In the genomic region with DNA sequence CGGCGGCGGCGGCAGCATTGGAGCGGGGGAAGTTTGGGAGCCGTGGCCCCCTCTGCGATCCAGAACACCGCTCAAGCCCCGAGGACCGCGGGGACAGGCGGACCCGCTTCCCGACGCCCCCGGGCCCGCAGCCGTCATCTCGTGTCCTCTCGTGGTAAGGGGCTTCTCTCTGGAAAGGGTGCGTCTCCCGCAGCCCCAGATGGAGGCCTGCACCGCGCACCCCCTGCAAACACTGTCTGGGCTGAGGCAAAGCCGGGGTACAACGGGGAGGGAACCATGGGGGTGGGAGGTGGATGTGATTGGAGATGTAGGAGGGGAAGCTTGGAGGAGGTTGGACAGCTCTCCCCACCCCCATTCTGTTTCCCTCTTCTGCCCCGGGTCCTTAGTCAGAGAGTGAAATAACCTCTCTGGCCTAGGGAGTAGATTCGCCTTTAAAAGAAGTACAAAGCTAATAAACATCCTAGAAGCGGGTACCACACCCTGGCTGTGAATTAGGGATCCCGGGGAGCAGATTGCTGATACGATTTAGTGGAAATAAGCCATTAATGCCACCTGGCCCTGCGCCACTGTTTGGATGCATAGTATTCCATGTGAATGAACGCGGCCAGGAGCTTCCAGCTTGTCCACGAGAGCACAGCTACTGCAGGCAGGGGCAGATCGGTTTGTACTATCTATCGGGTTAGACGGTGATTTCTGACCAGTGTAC, we compare ENCODE assay signal across 8 mouse cellular contexts. TPM values are rescaled to one million over a fixed set of nuclear protein-coding genes. Genes with fewer than 3 reads are reported as not detected.
DNase-seq lines count a peak whose midpoint lies in the region; ATAC-seq and TF ChIP-seq lines count a peak whose summit lies in the region.

No protein-coding gene starts in this region.

- no peaks in the 10 kb centered on the region; the same call in 1 of the 2 replicates for H3K4me1 ChIP-seq in heart, adult 2 months (ENCODE audit: control insufficient read depth, insufficient read depth, low read length)
- H3K4me1 ChIP-seq in brown adipose tissue, adult 24 weeks (ENCODE audit: control insufficient read depth, insufficient read depth, insufficient read length, low read length) = peaks cover 2% of the 10 kb centered on the region; the same call in 1 of the 2 replicates
- peaks cover 26% of the 10 kb centered on the region for H3K4me1 ChIP-seq in forebrain, embryonic 15.5 days
- H3K4me1 ChIP-seq in hindbrain, embryonic 16.5 days (ENCODE audit: control insufficient read depth, insufficient read depth, low read depth, low read length) = peaks cover 13% of the 10 kb centered on the region
- H3K4me1 ChIP-seq in small intestine, adult 2 months (ENCODE audit: control insufficient read depth, insufficient read depth, insufficient read length, low read length) = peaks cover 2% of the 10 kb centered on the region

- TF ChIP-seq CTCF in heart, adult 2 months (IDR thresholded peaks at IDR 0.05) = no peak
- no peak for TF ChIP-seq CTCF in left cerebral cortex, adult 2 months (IDR thresholded peaks at IDR 0.05)
- no peak for TF ChIP-seq CTCF in small intestine, adult 2 months (IDR thresholded peaks at IDR 0.05; ENCODE audit: extremely low read depth, insufficient read length, insufficient replicate concordance, low read depth, low read length)

- peak overlapping the region; percentile 91 for H3K4me2 ChIP-seq in forebrain, embryonic 15.5 days (replicated peaks)
- H3K4me2 ChIP-seq in hindbrain, embryonic 16.5 days (ENCODE audit: low read length) = peak overlapping the region; percentile 88

- no peaks in the 10 kb centered on the region for H3K36me3 ChIP-seq in heart, adult 2 months (ENCODE audit: control insufficient read depth, insufficient read depth, low read length)
- H3K36me3 ChIP-seq in forebrain, embryonic 15.5 days = peaks cover 9% of the 10 kb centered on the region; the same call in 1 of the 2 replicates
- H3K36me3 ChIP-seq in hindbrain, embryonic 16.5 days (ENCODE audit: control insufficient read depth, insufficient read depth, low read length) = 0 out of 2 replicates have a peak, but pooled peaks cover 2% of the 10 kb centered on the region
- no peaks in the 10 kb centered on the region for H3K36me3 ChIP-seq in small intestine, adult 2 months (ENCODE audit: control insufficient read depth, insufficient read depth, low read length)

- H3K9me3 ChIP-seq in forebrain, embryonic 15.5 days = no peaks in the 10 kb centered on the region
- H3K9me3 ChIP-seq in hindbrain, embryonic 16.5 days (ENCODE audit: control insufficient read depth, low read length) = no peaks in the 10 kb centered on the region

- peak overlapping the region; percentile 96 for H3K4me3 ChIP-seq in heart, adult 2 months
- H3K4me3 ChIP-seq in brown adipose tissue, adult 24 weeks (ENCODE audit: insufficient read depth, low read depth, low read length) = peak overlapping the region; percentile 83
- peak overlapping the region; percentile 83 for H3K4me3 ChIP-seq in forebrain, embryonic 15.5 days
- H3K4me3 ChIP-seq in hindbrain, embryonic 16.5 days (ENCODE audit: low read length) = peak overlapping the region; percentile 82
- peak overlapping the region; percentile 95 for H3K4me3 ChIP-seq in left cerebral cortex, adult 2 months
- peak overlapping the region; percentile 76 for H3K4me3 ChIP-seq in small intestine, adult 2 months (ENCODE audit: low read depth, low read length)

- peak in 1 of 2 experiments; percentile 47 for DNase-seq in heart, adult 2 months
- no peak for DNase-seq in heart, postnatal 10 days
- peak; percentile 34 to 39 for DNase-seq in left cerebral cortex, adult 2 months (ENCODE audit: extremely low spot score in 1 of 2, low spot score in 2 of 2)
- peak; percentile 52 for DNase-seq in lung, postnatal 36 days

- H3K79me2 ChIP-seq in heart, adult 2 months (replicated peaks; ENCODE audit: control insufficient read depth, insufficient read depth, low read length) = no peaks in the 10 kb centered on the region

- no peak for TF ChIP-seq EP300 in heart, adult 2 months (IDR thresholded peaks at IDR 0.05; ENCODE audit: insufficient read depth, low read depth, low read length)

- H3K27me3 ChIP-seq in heart, adult 2 months (ENCODE audit: control insufficient read depth, insufficient read depth, low read length) = no peaks in the 10 kb centered on the region
- H3K27me3 ChIP-seq in forebrain, embryonic 15.5 days = no peaks in the 10 kb centered on the region
- H3K27me3 ChIP-seq in hindbrain, embryonic 16.5 days (replicated peaks; ENCODE audit: control insufficient read depth, insufficient read depth, low read length) = no peaks in the 10 kb centered on the region
- H3K27me3 ChIP-seq in small intestine, adult 2 months (ENCODE audit: control insufficient read depth, insufficient read depth, low read length) = no peaks in the 10 kb centered on the region

- peak overlapping the region; percentile 81 for H3K9ac ChIP-seq in heart, adult 2 months (ENCODE audit: low read depth, low read length)
- peak overlapping the region; percentile 74 for H3K9ac ChIP-seq in forebrain, embryonic 15.5 days (replicated peaks)
- peak overlapping the region; percentile 81 for H3K9ac ChIP-seq in hindbrain, embryonic 16.5 days (ENCODE audit: low read depth, low read length)

- intact Hi-C loops in heart, adult 2 months (cut with DNase I) = loop anchor here (2.0 to 5.0 kb wide), 2 partner anchors 69 to 188 kb away; a partner anchor contains a TSS
- intact Hi-C loops in heart, postnatal 10 days (cut with DNase I) = no loop called here
- intact Hi-C loops in left cerebral cortex, adult 2 months (cut with DNase I) = loop anchor here (2.0 to 5.0 kb wide), 2 partner anchors 189 to 338 kb away; a partner anchor contains a TSS

- no peak for TF ChIP-seq POLR2A in heart, adult 2 months (IDR thresholded peaks at IDR 0.05; ENCODE audit: insufficient read depth, low read depth, low read length)
- no peak for TF ChIP-seq POLR2A in small intestine, adult 2 months (IDR thresholded peaks at IDR 0.05; ENCODE audit: low read depth, low read length)

- 5% methylated on average over 33 of the region's 38 CpGs for WGBS in heart, adult 2 months
- under 1% methylated on average over 30 of the region's 38 CpGs for WGBS in forebrain, embryonic 15.5 days
- 1% methylated on average over 31 of the region's 38 CpGs for WGBS in hindbrain, embryonic 16.5 days
- 3% methylated on average over 38 of the region's 38 CpGs for WGBS in small intestine, adult 2 months

- peak overlapping the region; percentile 61 for H3K27ac ChIP-seq in heart, adult 2 months
- H3K27ac ChIP-seq in brown adipose tissue, adult 24 weeks (replicated peaks; ENCODE audit: low read depth, low read length) = no peak overlapping the region
- H3K27ac ChIP-seq in forebrain, embryonic 15.5 days (replicated peaks) = peak overlapping the region; percentile 88
- peak overlapping the region; percentile 85 for H3K27ac ChIP-seq in hindbrain, embryonic 16.5 days (ENCODE audit: low read depth, low read length)
- H3K27ac ChIP-seq in left cerebral cortex, adult 2 months = peak overlapping the region; percentile 91
- no peak overlapping the region for H3K27ac ChIP-seq in small intestine, adult 2 months (ENCODE audit: insufficient read depth, low read depth, low read length)

- peak; percentile 85 for ATAC-seq in forebrain, embryonic 15.5 days (replicated peaks)
- ATAC-seq in hindbrain, embryonic 16.5 days = peak; percentile 86

RNA-seq across cellular contexts. Expression of a gene that starts 0.4 kb away (rescaled TPM):
- total RNA-seq in heart, adult 2 months (2021) = under 1 TPM; 0.57 to 0.99 TPM
- 0.39 and 0.70 TPM in 2 replicates for polyA plus RNA-seq in heart, adult 2 months (2012; rRNA removed)
- 1 to 10 TPM; 2.0 to 2.1 TPM for total RNA-seq in heart, postnatal 10 days (2021)
- 2.4 and 4.2 TPM in 2 replicates for polyA plus RNA-seq in brown adipose tissue, adult 24 weeks (2012; ENCODE audit: insufficient read depth, insufficient read length, missing spikeins)
- polyA plus RNA-seq in forebrain, embryonic 15.5 days (2015; fragmentation: Nextera tagmentation; extraction: Ambion mirVana) = 32.2 and 34.4 TPM in 2 replicates
- polyA plus RNA-seq in hindbrain, embryonic 16.5 days (2015; fragmentation: Nextera tagmentation; extraction: Ambion mirVana) = 32.5 and 34.0 TPM in 2 replicates
- total RNA-seq in left cerebral cortex, adult 2 months (2021) = 100 to 1,000 TPM; 133 to 139 TPM
- 0.47 and 0.48 TPM in 2 replicates for polyA plus RNA-seq in small intestine, adult 2 months (2012; rRNA removed)

RNA-seq across cellular contexts. Expression of a gene that starts 0.6 kb away (rescaled TPM):
- total RNA-seq in heart, adult 2 months (2021) = 10 to 100 TPM in 1 of 2 experiments, 1 to 10 TPM in 1; 8.8 to 11.0 TPM
- polyA plus RNA-seq in heart, adult 2 months (2012; rRNA removed) = 4.5 and 5.3 TPM in 2 replicates
- total RNA-seq in heart, postnatal 10 days (2021) = 10 to 100 TPM; 21.6 to 21.8 TPM
- 18.0 and 20.0 TPM in 2 replicates for polyA plus RNA-seq in brown adipose tissue, adult 24 weeks (2012; ENCODE audit: insufficient read depth, insufficient read length, missing spikeins)
- 35.7 and 38.1 TPM in 2 replicates for polyA plus RNA-seq in forebrain, embryonic 15.5 days (2015; fragmentation: Nextera tagmentation; extraction: Ambion mirVana)
- polyA plus RNA-seq in hindbrain, embryonic 16.5 days (2015; fragmentation: Nextera tagmentation; extraction: Ambion mirVana) = 66.4 and 68.3 TPM in 2 replicates
- 10 to 100 TPM; 24.1 to 27.0 TPM for total RNA-seq in left cerebral cortex, adult 2 months (2021)
- 2.0 and 3.1 TPM in 2 replicates for polyA plus RNA-seq in small intestine, adult 2 months (2012; rRNA removed)

Comparison
In these comparisons a context has a peak if more than half of its experiments do, and no peak if none do; other contexts are left out.
1. DNase-seq: peak in left cerebral cortex, adult 2 months (2 of 2) and lung, postnatal 36 days (single experiment); none in heart, postnatal 10 days (0 of 2).
2. H3K27ac ChIP-seq: peak in heart, adult 2 months (single experiment), forebrain, embryonic 15.5 days (single experiment), hindbrain, embryonic 16.5 days (single experiment) and left cerebral cortex, adult 2 months (single experiment); none in brown adipose tissue, adult 24 weeks (single experiment) and small intestine, adult 2 months (single experiment).
3. Peak in every context shown above with its lines, with median percentiles within 50 percentile points of each other: H3K4me3 ChIP-seq and H3K9ac ChIP-seq.